Mouse (Mus musculus) forebrain, postnatal 0 days (tissue): ENCODE results near the gene Slco3a1. TPM values are rescaled to one million over a fixed set of nuclear protein-coding genes. Genes with fewer than 3 reads are reported as not detected.
A peak's percentile ranks its signal among the peaks of the same experiment; 100 is the strongest.

Experiments used
- ATAC-seq: fragments of 200-750 bp; cut with Nextera tagmentation; 2 replicates; pipeline ENCODE4 v1.8.0; 2017; ENCODE audit warnings: mild to moderate bottlenecking, moderate library complexity
- DNase-seq: peaks from one replicate; pipeline ENCODE4 v3.0.0-alpha.2; 2015
- H3K27ac ChIP-seq: fragments of 300-500 bp; sonication (generic); 2 replicates; pipeline ENCODE4 v1.5.1; 2014; ENCODE audit warnings: low read depth, mild to moderate bottlenecking, antibody characterized with exemption, low read length, moderate library complexity, mixed read lengths
- H3K27me3 ChIP-seq: fragments of 300-500 bp; sonication (generic); 2 replicates; pipeline ENCODE4 v1.6.1; 2014; ENCODE audit warnings: mild to moderate bottlenecking, low read length, mixed read lengths; ENCODE audit not compliant: insufficient read depth
- H3K36me3 ChIP-seq: fragments of 300-500 bp; sonication (generic); 2 replicates; pipeline ENCODE4 v1.6.1; 2014; ENCODE audit warnings: mild to moderate bottlenecking, moderate library complexity; ENCODE audit not compliant: insufficient read depth
- H3K4me1 ChIP-seq: fragments of 300-500 bp; sonication (generic); 2 replicates; pipeline ENCODE4 v1.6.1; 2014; ENCODE audit warnings: antibody characterized with exemption; ENCODE audit not compliant: insufficient read depth
- H3K4me2 ChIP-seq: fragments of 300-500 bp; sonication (generic); 2 replicates; pipeline ENCODE4 v1.6.1; 2014; ENCODE audit warnings: low read depth, mild to moderate bottlenecking, moderate library complexity
- H3K4me3 ChIP-seq: fragments of 300-500 bp; sonication (generic); 2 replicates; pipeline ENCODE4 v1.5.1; 2014; ENCODE audit warnings: low read depth, low read length, mixed read lengths
- H3K9ac ChIP-seq: fragments of 300-500 bp; sonication (generic); 2 replicates; pipeline ENCODE4 v1.6.1; 2014; ENCODE audit warnings: mild to moderate bottlenecking
- H3K9me3 ChIP-seq: fragments of 300-500 bp; sonication (generic); 2 replicates; pipeline ENCODE4 v1.6.1; 2016; ENCODE audit warnings: low read length
- CTCF ChIP-seq: sonication (generic); IDR thresholded peaks from 2 replicates; pipeline ENCODE4 v1.5.1; 2016; ENCODE audit warnings: antibody characterized with exemption, control low read depth, low read depth
- WGBS: fragments of 180-500 bp; shearing (Covaris S2); extraction: QIAGEN DNeasy Blood & Tissue Kit; methylation state at CpG from one replicate; pipeline ENCODE4 v1.1.7; 2014; 5-methylcytosine and 5-hydroxymethylcytosine counted together
- polyA plus RNA-seq: library from polyadenylated mRNA; unstranded; fragments of >200 nt; fragmentation: Nextera tagmentation; extraction: Ambion mirVana; gene quantifications from 2 replicates; pipeline ENCODE4 v1.2.1, GENCODE M21; 2015
- total RNA-seq: library from RNA; depleted of rRNA; stranded (reverse); fragments of >200 nt; gene quantifications from 2 replicates; pipeline ENCODE4 v1.2.3, GENCODE M21; 2014

Gene Slco3a1
- total and polyA plus RNA-seq, 2 experiments from 2014 or later: 25.2 to 27.8 TPM

DNA sequence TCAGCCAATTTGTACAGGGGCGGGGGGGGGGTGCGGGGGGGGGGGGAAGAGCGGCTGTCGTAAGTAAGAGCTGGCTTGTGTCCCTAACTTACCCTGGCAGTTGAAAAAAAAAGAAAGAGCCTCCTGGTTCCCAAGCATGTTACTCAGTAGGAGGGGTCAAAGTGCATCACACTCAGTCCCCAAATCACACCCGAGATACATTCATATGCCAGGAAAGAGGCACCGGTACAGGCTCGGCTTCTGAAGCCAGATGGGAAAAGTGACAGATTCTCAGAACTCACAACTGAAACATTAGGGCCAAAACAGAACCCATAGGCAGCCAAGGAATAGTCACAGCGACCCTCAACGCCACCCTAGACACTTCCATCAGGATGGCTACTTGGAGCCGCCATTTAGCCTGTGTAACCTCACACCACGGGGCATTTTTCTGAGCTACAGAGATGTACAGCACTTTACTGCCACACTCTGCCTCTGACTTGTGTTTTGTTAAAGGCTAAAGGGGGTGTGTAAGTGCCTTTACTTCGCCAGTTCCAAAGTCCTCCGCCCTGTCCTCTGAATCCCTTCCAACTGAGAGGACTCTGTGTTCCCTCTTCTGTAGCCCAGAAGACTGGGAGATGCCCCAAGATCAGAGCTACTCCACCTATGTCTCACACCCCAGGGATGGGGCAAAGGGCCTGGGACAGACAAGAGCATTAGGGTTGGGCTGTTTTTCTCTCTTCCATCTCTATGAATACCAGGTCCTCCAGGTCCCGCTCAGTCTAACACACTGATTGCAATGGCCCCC lies 179.2 kb downstream of the Slco3a1 start:
- Histone ChIP-seq H3K4me1 (no peaks in the 10 kb centered on the region), H3K9me3 (no peaks in the 10 kb centered on the region), H3K27me3 (no peaks in the 10 kb centered on the region), H3K4me3 (no peak overlapping the region), H3K27ac (no peak overlapping the region), H3K4me2 (no peak overlapping the region), H3K36me3 (no peaks in the 10 kb centered on the region), H3K9ac (no peak overlapping the region)
- TF ChIP-seq CTCF: no peak
- ATAC-seq (no peak), DNase-seq (no peak)
- WGBS: 66% methylated on average over 13 of the region's 14 CpGs

DNA sequence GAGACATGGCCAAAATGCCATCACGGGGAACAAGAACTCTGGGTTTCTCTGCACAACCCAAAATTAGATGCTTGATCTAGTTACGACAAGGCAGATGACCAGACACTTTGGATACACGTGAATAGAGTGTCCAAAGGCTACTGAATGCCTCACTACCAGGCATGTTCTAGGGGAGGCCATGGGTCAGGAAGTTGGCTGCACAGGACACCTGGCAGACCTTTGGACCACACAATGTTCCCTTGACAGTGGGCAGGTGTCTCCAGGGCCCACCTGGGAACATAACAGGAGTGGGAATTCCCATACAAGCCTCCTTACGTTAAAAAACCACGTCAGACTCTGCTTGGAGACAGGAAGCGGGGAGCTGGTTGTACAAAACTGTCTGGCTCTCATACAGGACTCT lies 181.5 kb downstream of the Slco3a1 start:
- H3K9me3 ChIP-seq: no peaks in the 10 kb centered on the region
- ATAC-seq: no peak
- no peak overlapping the region for H3K27ac ChIP-seq
- no peak overlapping the region for H3K4me2 ChIP-seq
- no peaks in the 10 kb centered on the region for H3K4me1 ChIP-seq
- no peak for TF ChIP-seq CTCF
- no peaks in the 10 kb centered on the region for H3K27me3 ChIP-seq
- H3K36me3 ChIP-seq: no peaks in the 10 kb centered on the region
- no peak for DNase-seq
- H3K4me3 ChIP-seq: no peak overlapping the region
- no peak overlapping the region for H3K9ac ChIP-seq
- 90% methylated on average over 6 of the region's 6 CpGs for WGBS

DNA sequence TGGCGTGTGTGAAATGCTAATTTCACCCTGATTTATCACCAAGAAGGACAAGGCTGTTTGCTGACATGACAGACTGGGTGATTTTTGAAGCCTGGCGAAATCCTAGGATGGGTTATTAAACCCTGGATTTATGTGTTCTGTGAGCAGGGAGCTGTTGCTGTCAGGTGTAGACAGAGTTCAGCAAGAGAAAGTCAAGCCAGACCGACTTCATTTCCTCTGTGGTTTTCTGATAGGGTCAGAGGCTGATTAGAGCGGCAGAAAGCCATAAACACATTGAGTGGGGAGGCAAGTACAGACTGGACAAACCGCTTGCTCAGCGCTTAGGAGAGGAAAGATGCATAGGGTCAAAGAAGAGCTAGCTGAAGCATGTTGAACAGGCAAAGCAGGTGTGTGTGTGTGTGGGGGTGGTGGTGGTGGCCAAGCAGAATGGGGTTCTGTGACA lies 182.4 kb downstream of the Slco3a1 start:
- Histone ChIP-seq H3K36me3 (no peaks in the 10 kb centered on the region), H3K27ac (no peak overlapping the region), H3K9me3 (no peaks in the 10 kb centered on the region), H3K4me1 (no peaks in the 10 kb centered on the region; the same call in 1 of the 2 replicates), H3K4me2 (no peak overlapping the region), H3K27me3 (no peaks in the 10 kb centered on the region), H3K9ac (no peak overlapping the region), H3K4me3 (no peak overlapping the region)
- no peak for TF ChIP-seq CTCF
- 81% methylated on average over 6 of the region's 6 CpGs for WGBS
- no peak for DNase-seq
- ATAC-seq: no peak

DNA sequence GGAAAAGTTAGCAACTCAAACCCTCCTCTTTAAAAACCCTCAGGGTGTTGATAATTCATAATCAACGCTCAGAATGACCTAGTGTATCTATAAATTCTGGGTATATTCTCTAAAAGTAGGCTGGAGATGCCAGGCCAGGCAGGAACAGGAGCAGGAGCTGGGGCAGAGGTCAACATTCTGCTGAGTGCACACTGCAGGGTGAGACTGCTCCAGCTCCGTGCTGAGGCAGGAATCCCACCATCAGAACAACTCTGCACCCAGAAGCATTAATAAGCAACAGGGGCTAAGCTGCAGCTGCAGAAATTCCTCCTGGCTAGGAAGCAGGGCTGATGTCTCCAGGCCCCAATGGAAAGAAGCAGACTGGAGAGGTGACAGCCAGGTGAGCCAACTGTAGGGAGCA lies 182.9 kb downstream of the Slco3a1 start:
- Histone ChIP-seq H3K9ac (no peak overlapping the region), H3K4me3 (no peak overlapping the region), H3K9me3 (no peaks in the 10 kb centered on the region), H3K4me2 (no peak overlapping the region), H3K36me3 (no peaks in the 10 kb centered on the region), H3K27me3 (no peaks in the 10 kb centered on the region), H3K27ac (no peak overlapping the region), H3K4me1 (no peaks in the 10 kb centered on the region; the same call in 1 of the 2 replicates)
- WGBS: 55% methylated on average over 2 of the region's 2 CpGs
- DNase-seq: no peak
- no peak for TF ChIP-seq CTCF
- ATAC-seq: no peak

DNA sequence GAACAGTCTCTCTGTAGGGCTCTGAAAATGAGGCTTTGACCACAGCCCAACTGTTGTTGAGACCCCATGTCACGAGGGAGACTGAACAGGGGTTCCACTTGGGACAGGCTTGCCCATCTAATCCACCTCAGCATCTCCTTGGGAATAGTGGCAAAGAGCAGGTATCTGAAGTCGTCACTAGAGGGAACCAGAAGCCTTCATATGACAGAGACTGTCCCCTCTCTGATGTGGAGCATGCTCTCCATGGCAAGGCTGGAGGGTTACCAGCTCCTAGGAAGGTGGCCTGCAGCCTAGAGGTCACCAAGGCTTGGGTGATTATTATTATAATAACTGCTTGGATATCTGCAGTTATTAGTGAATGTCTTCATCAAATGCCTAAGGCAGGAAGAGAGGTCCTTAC lies 183.4 kb downstream of the Slco3a1 start:
- 31% methylated on average over 2 of the region's 2 CpGs for WGBS
- DNase-seq (peak; percentile 77), ATAC-seq (peak; percentile 79)
- peak; percentile 87 for TF ChIP-seq CTCF
- Histone ChIP-seq H3K4me2 (no peak overlapping the region), H3K27me3 (no peaks in the 10 kb centered on the region), H3K27ac (no peak overlapping the region), H3K9ac (no peak overlapping the region), H3K4me3 (no peak overlapping the region), H3K36me3 (no peaks in the 10 kb centered on the region), H3K9me3 (no peaks in the 10 kb centered on the region), H3K4me1 (no peaks in the 10 kb centered on the region; the same call in 1 of the 2 replicates)

DNA sequence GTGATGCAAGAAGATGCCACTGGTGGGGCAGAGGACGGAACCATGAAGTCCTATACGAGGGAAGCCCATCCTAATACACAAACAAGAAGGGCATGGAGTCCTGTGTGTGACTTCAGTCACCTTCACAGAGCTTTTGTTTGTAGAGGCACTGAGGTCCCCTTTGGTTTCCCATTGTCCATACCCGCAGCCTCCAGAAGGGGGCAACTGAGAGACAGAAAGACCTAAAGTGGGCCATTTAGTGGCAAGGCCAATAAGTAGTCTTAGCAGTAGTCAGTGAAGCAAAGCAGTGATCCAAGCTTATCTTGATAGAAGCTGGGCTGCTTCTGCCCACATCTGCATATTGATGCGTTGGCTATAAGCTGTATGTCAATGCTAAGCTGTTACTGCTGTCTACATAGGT lies 184.9 kb downstream of the Slco3a1 start:
- ATAC-seq (no peak), DNase-seq (peak; percentile 52)
- H3K27me3 ChIP-seq: no peaks in the 10 kb centered on the region
- no peak overlapping the region for H3K4me2 ChIP-seq
- no peak overlapping the region for H3K4me3 ChIP-seq
- H3K9me3 ChIP-seq: no peaks in the 10 kb centered on the region
- 67% methylated on average over 4 of the region's 4 CpGs for WGBS
- no peaks in the 10 kb centered on the region; the same call in 1 of the 2 replicates for H3K4me1 ChIP-seq
- no peak overlapping the region for H3K27ac ChIP-seq
- peak; percentile 53 for TF ChIP-seq CTCF
- no peaks in the 10 kb centered on the region for H3K36me3 ChIP-seq
- H3K9ac ChIP-seq: no peak overlapping the region

DNA sequence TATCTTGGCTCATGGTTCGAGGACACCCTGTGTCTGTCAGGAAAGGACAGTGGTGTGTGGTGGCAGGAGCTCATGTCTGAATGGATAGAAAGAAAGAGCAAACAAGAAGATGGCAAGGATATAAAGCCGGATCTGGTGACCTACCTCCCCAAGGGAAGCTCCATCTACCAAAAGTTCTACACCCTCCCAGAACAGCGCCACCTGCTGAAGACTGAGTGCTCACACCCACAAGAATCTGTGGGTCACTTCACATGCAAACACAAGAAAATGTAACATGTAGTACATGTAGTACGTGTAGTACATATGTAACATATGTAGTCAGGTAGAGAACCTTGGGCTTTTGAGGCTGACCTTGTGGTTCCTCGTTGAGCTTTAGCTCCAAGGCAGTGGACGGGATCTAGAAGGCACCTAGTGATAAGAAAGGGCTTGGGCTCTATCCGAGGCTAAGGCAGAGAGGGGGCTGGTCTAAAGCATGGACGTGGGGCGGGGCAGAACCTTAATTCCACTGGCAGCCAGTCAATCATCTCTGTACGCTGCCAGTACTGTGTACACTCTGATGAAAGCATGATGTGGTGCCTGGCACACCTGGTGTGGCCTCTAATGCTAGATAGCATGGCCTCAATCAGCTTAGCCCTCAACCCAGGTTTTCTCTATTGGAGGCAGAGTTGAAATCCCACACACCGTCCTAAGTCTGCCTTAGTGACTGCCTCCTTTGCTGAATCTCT lies 186.2 kb downstream of the Slco3a1 start:
- WGBS: 85% methylated on average over 11 of the region's 11 CpGs
- TF ChIP-seq CTCF: peak; percentile 39; the same call in 1 of the 2 replicates
- Histone ChIP-seq H3K36me3 (no peaks in the 10 kb centered on the region), H3K9ac (no peak overlapping the region), H3K4me2 (no peak overlapping the region), H3K4me1 (no peaks in the 10 kb centered on the region; the same call in 1 of the 2 replicates), H3K9me3 (no peaks in the 10 kb centered on the region), H3K27ac (no peak overlapping the region), H3K27me3 (no peaks in the 10 kb centered on the region), H3K4me3 (no peak overlapping the region)
- ATAC-seq (no peak), DNase-seq (no peak)
